Mouse (Mus musculus) testis, adult 2 months (tissue): ENCODE data around the gene Nyx. TPM values are rescaled to one million over a fixed set of nuclear protein-coding genes. Genes with fewer than 3 reads are reported as not detected.

Experiments
- H3K27ac ChIP-seq: fragments of 200-500 bp; 2 replicates; pipeline ENCODE4 v1.5.1; 2012; ENCODE audit warnings: low read depth, low read length; ENCODE audit not compliant: control insufficient read depth, insufficient read depth
- H3K27me3 ChIP-seq: fragments of 200-500 bp; 2 replicates; pipeline ENCODE4 v1.6.1; 2012; ENCODE audit warnings: mild to moderate bottlenecking, low read length, moderate library complexity; ENCODE audit not compliant: control insufficient read depth, insufficient read depth
- H3K36me3 ChIP-seq: fragments of 200-500 bp; 2 replicates; pipeline ENCODE4 v1.6.1; 2012; ENCODE audit warnings: mild to moderate bottlenecking, low read length; ENCODE audit not compliant: control insufficient read depth, insufficient read depth
- H3K4me1 ChIP-seq: fragments of 200-500 bp; 2 replicates; pipeline ENCODE4 v1.6.1; 2012; ENCODE audit warnings: low read length; ENCODE audit not compliant: control insufficient read depth, insufficient read depth
- H3K4me3 ChIP-seq: fragments of 200-500 bp; 2 replicates; pipeline ENCODE4 v1.5.1; 2012; ENCODE audit warnings: low read depth, mild to moderate bottlenecking, low read length, moderate library complexity, mixed read lengths; ENCODE audit not compliant: control insufficient read depth
- CTCF ChIP-seq: fragments of 200-500 bp; IDR thresholded peaks from 2 replicates; pipeline ENCODE4 v1.5.1; 2012; ENCODE audit warnings: low read depth, mild to moderate bottlenecking, inconsistent platforms, low read length, moderate library complexity; ENCODE audit not compliant: control insufficient read depth, insufficient read depth, insufficient replicate concordance
- POLR2A ChIP-seq: fragments of 200-500 bp; IDR thresholded peaks from 2 replicates; pipeline ENCODE4 v1.6.1; 2012; ENCODE audit warnings: low read depth, mild to moderate bottlenecking, inconsistent platforms, low read length, moderate library complexity; ENCODE audit not compliant: control insufficient read depth
- polyA plus RNA-seq: library from polyadenylated mRNA; depleted of rRNA; stranded (reverse); fragments of >200 nt; gene quantifications from 2 replicates; pipeline ENCODE4 v1.2.3, GENCODE M21; 2012

Nyx gene
- polyA plus RNA-seq, 1 experiment, result 1.4 TPM

DNA sequence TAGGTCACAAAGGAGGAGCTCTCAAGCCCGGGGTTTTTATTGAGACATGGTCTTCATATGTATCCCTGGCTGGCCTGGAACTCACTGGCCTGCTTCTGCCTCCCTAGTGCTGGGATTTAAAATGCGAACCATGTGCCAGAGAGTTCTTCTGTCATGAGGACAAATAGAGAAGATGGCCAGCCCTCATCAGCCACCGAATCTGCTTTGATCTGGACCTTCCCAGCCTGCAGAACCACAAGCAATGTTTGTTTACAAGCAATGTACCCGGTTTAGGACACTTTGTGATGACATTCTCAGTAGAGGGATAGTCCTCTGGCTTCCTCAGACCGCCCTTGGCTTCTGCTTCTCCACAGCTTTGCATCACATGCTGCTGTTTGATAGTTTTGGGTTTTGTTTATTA is 12.4 kb downstream of the Nyx start:
- Histone ChIP-seq H3K36me3 (no peaks in the 10 kb centered on the region), H3K4me3 (no peak overlapping the region), H3K4me1 (no peaks in the 10 kb centered on the region), H3K27ac (no peak overlapping the region), H3K27me3 (no peaks in the 10 kb centered on the region)
- no peak for TF ChIP-seq CTCF
- no peak for TF ChIP-seq POLR2A

DNA sequence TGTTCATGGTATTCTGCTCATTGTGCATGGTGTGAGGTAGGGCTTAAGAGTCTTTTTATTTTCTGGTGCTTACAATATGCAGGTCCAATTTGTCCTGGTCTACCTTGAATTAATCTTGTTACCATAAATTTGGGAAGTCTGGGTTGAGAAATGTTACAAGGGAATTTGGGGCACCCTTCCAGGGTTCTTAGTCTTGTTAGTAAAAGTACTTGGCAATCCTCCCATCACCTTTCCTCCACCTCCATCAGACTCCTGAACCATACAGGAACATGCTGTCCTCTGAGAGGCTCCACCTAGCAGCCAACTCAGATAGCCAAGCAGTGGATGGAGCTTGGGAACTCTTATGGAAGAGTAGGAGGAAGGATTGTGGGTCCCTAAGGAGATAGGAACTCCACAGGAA is 13.7 kb downstream of the Nyx start:
- H3K4me3 ChIP-seq, result no peak overlapping the region
- no peak for TF ChIP-seq POLR2A
- TF ChIP-seq CTCF, result no peak
- no peaks in the 10 kb centered on the region for H3K27me3 ChIP-seq

DNA sequence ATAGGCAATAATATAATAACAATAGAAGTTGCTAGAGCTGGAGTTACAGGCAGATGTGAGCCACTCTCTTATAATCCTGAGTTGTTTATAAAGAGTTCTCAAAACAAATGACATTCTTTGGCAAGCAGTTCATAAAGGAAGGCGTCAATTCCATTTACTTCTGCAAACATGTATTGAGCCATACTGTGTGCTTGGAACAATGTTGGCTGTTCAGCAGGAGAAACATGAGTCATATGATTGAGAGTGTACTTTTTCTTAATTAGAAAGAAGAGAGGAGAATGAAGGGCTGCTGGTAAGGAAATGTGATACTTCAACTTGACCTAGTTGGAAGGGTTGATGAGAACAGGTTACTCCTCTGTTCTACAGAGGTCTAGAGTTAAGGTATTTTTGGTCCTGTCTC is 16.7 kb downstream of the Nyx start:
- Histone ChIP-seq H3K4me1 (no peaks in the 10 kb centered on the region; the same call in 1 of the 2 replicates), H3K27me3 (no peaks in the 10 kb centered on the region), H3K27ac (no peak overlapping the region), H3K36me3 (no peaks in the 10 kb centered on the region), H3K4me3 (no peak overlapping the region)
- TF ChIP-seq CTCF (no peak), POLR2A (no peak)

More for the DNA sequence above, 13.7 kb downstream of the Nyx start:
- no peaks in the 10 kb centered on the region for H3K36me3 ChIP-seq
- H3K4me1 ChIP-seq, result no peaks in the 10 kb centered on the region
- no peak overlapping the region for H3K27ac ChIP-seq

DNA sequence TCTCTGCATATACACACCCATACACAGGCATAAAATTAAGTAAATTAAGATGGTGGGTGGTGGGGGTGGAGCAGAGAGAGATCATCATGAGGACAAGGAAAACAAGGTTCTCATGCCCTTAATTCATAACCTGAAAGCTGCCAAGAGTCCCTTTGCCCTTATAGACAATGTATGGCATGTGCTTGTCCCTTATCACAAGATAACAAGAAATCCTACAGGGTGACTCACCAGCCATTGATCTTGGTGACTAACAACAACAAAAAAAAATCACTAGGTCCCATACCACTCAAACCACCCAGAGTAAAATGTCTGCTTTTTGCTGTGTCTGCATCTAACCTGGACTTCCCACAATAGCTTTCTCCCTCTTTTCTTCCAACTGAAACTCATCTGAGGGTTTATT is 18.5 kb downstream of the Nyx start:
- Histone ChIP-seq H3K27me3 (no peaks in the 10 kb centered on the region), H3K4me3 (no peak overlapping the region), H3K27ac (no peak overlapping the region), H3K4me1 (no peaks in the 10 kb centered on the region; the same call in 1 of the 2 replicates), H3K36me3 (no peaks in the 10 kb centered on the region)
- TF ChIP-seq CTCF (no peak), POLR2A (no peak)

DNA sequence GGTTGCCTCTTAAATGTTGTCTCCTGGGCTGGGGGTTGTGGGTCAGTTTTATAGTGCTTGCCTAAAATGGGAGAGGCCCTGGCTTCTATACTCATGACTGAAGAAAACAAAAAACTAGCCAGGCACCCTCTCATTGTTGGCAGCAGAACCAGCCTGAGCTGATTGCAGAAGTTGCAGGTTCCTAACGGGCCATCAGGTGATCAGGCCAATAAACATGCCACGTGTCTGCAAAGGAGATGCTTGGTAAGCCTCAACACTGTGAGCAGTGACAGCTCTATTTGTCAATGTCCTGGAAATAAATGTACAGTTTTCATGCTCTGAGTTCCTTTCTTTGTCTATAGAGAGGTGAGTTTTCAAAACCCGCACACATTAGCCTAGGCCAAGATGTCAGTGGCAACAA is 23.1 kb downstream of the Nyx start:
- H3K27ac ChIP-seq, result no peak overlapping the region
- no peaks in the 10 kb centered on the region; the same call in 1 of the 2 replicates for H3K4me1 ChIP-seq
- no peaks in the 10 kb centered on the region for H3K27me3 ChIP-seq
- H3K4me3 ChIP-seq, result no peak overlapping the region
- no peaks in the 10 kb centered on the region for H3K36me3 ChIP-seq
- TF ChIP-seq CTCF (no peak), POLR2A (no peak)

DNA sequence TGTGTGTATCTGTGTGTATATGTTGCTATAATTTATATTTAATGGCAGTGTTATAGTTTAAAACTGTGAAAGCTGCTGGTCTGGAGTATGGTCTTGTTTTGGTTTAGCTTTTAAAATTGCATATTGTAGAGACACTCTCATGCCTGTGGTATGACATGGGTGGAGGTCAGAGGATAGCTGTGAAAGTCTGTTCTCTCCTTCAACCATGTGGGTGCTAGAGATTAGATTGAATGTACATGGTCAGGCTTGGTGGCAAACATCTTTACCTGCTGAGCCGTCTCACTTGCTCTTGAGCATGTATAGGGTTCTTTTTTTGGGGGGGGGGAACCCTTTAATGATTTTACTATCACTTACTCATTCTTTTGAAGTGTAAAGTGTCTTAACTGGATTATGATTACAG is 23.9 kb downstream of the Nyx start:
- Histone ChIP-seq H3K27me3 (no peaks in the 10 kb centered on the region), H3K4me3 (no peak overlapping the region), H3K27ac (no peak overlapping the region), H3K4me1 (no peaks in the 10 kb centered on the region; the same call in 1 of the 2 replicates), H3K36me3 (no peaks in the 10 kb centered on the region)
- no peak for TF ChIP-seq CTCF
- no peak for TF ChIP-seq POLR2A

GRCm38 (mm10) chrX:13490941-13491340 is 25.0 kb downstream of the Nyx start:
- no peaks in the 10 kb centered on the region for H3K36me3 ChIP-seq
- H3K27me3 ChIP-seq, result no peaks in the 10 kb centered on the region
- TF ChIP-seq CTCF (no peak), POLR2A (no peak)
- H3K4me3 ChIP-seq, result no peak overlapping the region
- H3K27ac ChIP-seq, result no peak overlapping the region
- H3K4me1 ChIP-seq, result no peaks in the 10 kb centered on the region; the same call in 1 of the 2 replicates

DNA sequence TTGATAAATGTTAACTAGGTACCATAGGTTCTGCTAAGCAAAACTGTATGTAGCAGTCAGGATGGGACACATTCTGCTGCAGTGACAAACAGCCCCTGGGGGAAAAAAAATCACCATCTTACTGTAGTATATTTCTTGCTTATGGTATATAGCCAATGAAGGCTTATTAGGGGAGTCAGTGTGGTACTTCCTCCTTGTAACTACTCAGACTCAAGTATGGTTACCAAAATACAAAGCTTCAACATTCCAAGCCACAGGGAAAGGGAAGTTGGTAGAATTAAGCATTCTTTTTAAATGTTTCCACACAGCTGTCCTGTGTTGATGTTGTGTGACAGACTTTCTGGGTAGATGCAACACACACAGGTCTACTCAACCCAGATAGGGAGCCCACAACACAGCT is 27.0 kb downstream of the Nyx start:
- TF ChIP-seq POLR2A (no peak), CTCF (no peak)
- H3K27ac ChIP-seq, result no peak overlapping the region
- no peaks in the 10 kb centered on the region for H3K36me3 ChIP-seq
- H3K4me3 ChIP-seq, result no peak overlapping the region
- H3K4me1 ChIP-seq, result no peaks in the 10 kb centered on the region
- H3K27me3 ChIP-seq, result no peaks in the 10 kb centered on the region
